Mouse (Mus musculus): ENCODE data around the gene Msh2. TPM values are rescaled to one million over a fixed set of nuclear protein-coding genes. Genes with fewer than 3 reads are reported as not detected.
A peak's percentile ranks its signal among the peaks of the same experiment; 100 is the strongest.

The Msh2 gene
- polyA plus RNA-seq, 1 experiment from 2014 or later, result 31.7 TPM

DNA sequence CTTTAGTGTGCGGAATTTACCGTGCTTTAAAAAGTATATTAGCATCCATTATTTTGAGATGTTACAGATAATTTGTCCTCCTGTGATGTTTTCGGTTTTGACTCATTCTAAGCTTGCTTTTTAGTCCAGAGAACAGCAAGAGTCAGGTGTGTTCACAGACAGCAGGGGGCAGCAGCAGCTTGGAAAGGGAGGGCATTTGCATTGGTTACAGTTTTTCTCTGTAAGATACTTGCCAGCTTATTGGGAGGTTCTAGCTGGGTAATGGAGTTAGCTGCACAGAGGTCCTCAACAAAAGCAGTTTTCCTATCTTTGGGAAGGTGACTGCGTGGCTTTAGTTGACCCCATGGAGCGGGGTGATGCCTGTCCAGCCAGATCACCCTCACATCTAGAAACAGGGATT, 19.8 kb downstream of the Msh2 start:
- ATAC-seq (ENCODE audit: low read depth), result 0 out of 2 replicates have a peak, but pooled peaks have one; percentile 33
- H3K4me1 ChIP-seq (ENCODE audit: control insufficient read depth, insufficient read depth, low read length), result no peaks in the 10 kb centered on the region
- no peaks in the 10 kb centered on the region for H3K27me3 ChIP-seq (replicated peaks; ENCODE audit: control insufficient read depth, insufficient read depth, low read length)
- no peak overlapping the region for H3K9ac ChIP-seq (ENCODE audit: low read depth, low read length)
- no peaks in the 10 kb centered on the region for H3K9me3 ChIP-seq (ENCODE audit: control insufficient read depth, low read length)
- WGBS, result 83% methylated on average over 5 of the region's 5 CpGs
- DNase-seq (ENCODE audit: low spot score), result peak; percentile 76
- H3K36me3 ChIP-seq (ENCODE audit: control insufficient read depth, insufficient read depth, low read length), result peaks cover 59% of the 10 kb centered on the region
- no peak overlapping the region for H3K4me3 ChIP-seq (ENCODE audit: low read depth, low read length)
- H3K27ac ChIP-seq (replicated peaks; ENCODE audit: low read depth, low read length), result no peak overlapping the region
- no peak overlapping the region for H3K4me2 ChIP-seq (ENCODE audit: low read depth, low read length)

DNA sequence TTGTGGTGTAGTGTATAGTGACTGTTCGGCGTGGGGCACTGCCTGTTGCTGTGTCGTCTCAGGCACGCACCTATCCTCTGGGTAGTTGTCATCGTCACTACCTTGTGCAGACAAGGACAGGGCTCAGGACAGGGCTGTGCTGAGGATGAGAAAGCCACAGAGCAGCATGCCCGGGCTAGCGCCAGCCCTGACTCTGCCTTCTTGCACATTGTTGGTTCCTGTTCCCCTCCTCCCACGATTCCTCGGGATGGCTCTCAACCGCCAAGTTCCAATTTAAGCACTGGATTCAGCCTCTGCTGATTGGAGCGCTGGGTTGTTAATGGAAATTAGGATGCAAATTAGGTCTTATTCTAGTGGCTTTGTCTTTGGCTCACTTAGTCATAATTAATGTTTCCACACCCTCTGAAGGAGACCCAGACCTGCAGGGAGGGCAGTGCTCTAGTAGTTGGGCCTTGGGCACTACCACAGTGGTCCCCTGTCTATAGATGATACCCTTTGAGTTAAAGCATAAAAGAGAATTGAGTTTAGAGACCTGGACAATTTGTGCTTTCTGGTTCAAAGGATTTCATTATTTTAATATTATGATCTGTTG, 23.8 kb downstream of the Msh2 start:
- DNase-seq (ENCODE audit: low spot score), result no peak
- ATAC-seq (ENCODE audit: low read depth), result no peak
- 93% methylated on average over 11 of the region's 11 CpGs for WGBS
- H3K4me3 ChIP-seq (ENCODE audit: low read depth, low read length), result no peak overlapping the region
- no peak overlapping the region for H3K9ac ChIP-seq (ENCODE audit: low read depth, low read length)
- H3K36me3 ChIP-seq (ENCODE audit: control insufficient read depth, insufficient read depth, low read length), result peaks cover 47% of the 10 kb centered on the region
- H3K4me2 ChIP-seq (ENCODE audit: low read depth, low read length), result no peak overlapping the region
- no peaks in the 10 kb centered on the region for H3K4me1 ChIP-seq (ENCODE audit: control insufficient read depth, insufficient read depth, low read length)
- no peaks in the 10 kb centered on the region for H3K9me3 ChIP-seq (ENCODE audit: control insufficient read depth, low read length)
- H3K27ac ChIP-seq (replicated peaks; ENCODE audit: low read depth, low read length), result no peak overlapping the region
- H3K27me3 ChIP-seq (replicated peaks; ENCODE audit: control insufficient read depth, insufficient read depth, low read length), result no peaks in the 10 kb centered on the region

DNA sequence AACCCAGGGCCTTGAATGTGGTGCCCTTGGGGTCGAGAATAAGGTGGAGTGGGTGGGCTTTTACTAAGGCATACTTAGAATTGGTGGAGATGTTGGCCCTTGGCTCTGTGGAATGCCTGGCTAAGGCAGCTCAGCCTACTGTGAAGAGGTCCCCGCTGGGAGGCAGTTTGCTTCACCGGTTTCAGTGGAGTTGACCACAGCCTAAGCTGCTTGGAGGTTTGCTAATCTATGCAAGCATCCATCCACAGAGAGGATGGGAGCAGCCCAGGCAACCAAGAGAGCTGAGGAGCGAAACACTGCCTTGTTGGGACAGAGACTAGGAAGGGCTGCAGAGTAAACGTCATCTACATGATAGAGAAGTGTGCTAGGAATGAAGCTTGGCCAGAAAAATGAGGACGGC, 24.7 kb downstream of the Msh2 start:
- no peak overlapping the region for H3K27ac ChIP-seq (replicated peaks; ENCODE audit: low read depth, low read length)
- WGBS, result 86% methylated on average over 6 of the region's 6 CpGs
- no peaks in the 10 kb centered on the region for H3K27me3 ChIP-seq (replicated peaks; ENCODE audit: control insufficient read depth, insufficient read depth, low read length)
- no peak overlapping the region for H3K9ac ChIP-seq (ENCODE audit: low read depth, low read length)
- no peaks in the 10 kb centered on the region for H3K9me3 ChIP-seq (ENCODE audit: control insufficient read depth, low read length)
- DNase-seq (ENCODE audit: low spot score) (no peak), ATAC-seq (ENCODE audit: low read depth) (no peak)
- no peak overlapping the region for H3K4me2 ChIP-seq (ENCODE audit: low read depth, low read length)
- H3K4me1 ChIP-seq (ENCODE audit: control insufficient read depth, insufficient read depth, low read length), result no peaks in the 10 kb centered on the region
- H3K36me3 ChIP-seq (ENCODE audit: control insufficient read depth, insufficient read depth, low read length), result peaks cover 48% of the 10 kb centered on the region; the same call in 1 of the 2 replicates
- H3K4me3 ChIP-seq (ENCODE audit: low read depth, low read length), result no peak overlapping the region

DNA sequence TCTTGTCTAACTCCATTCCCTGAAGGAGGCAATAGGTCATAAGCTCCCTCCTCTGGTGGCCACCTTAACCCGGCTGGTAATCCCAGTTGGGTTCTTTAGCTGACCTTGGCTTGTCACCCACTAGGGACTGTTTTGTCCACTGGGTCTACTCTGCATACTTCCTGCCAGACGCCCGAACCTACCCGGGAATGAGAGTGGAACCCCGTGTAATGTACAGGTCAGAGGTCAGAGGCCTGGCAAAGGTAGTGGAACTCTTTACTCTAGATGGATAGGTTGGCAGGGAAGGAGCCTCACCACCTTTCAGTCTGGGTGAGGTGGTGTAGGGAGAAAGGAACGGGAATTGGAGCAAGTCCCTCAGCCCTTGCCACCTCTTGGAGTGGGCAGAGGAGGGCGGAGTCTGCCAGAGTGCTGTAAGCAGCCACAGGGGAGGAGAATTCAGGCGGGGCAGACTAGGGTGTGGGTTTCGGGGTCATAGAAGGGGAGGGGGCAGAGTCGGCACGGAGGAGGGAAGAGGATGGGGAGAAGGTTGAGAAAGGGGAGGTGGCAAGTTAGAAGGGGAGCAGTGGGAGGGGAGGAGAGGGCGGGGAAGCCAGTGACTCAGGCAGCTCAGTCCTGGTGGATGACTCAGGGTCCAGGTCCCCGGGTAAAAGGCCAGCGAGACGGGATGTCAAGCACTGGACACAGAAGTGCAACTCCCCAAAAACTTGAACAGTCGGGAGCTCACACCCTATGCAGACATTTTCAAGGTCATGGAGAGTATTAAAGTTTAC, 27.1 kb downstream of the Msh2 start:
- 0 out of 2 replicates have a peak, but pooled peaks have one; percentile 18 for ATAC-seq (ENCODE audit: low read depth)
- Histone ChIP-seq H3K4me1 (ENCODE audit: control insufficient read depth, insufficient read depth, low read length) (no peaks in the 10 kb centered on the region), H3K27ac (replicated peaks; ENCODE audit: low read depth, low read length) (no peak overlapping the region), H3K9me3 (ENCODE audit: control insufficient read depth, low read length) (no peaks in the 10 kb centered on the region), H3K4me2 (ENCODE audit: low read depth, low read length) (no peak overlapping the region), H3K4me3 (ENCODE audit: low read depth, low read length) (no peak overlapping the region), H3K9ac (ENCODE audit: low read depth, low read length) (no peak overlapping the region), H3K36me3 (ENCODE audit: control insufficient read depth, insufficient read depth, low read length) (peaks cover 52% of the 10 kb centered on the region; the same call in 1 of the 2 replicates), H3K27me3 (replicated peaks; ENCODE audit: control insufficient read depth, insufficient read depth, low read length) (no peaks in the 10 kb centered on the region)
- WGBS, result 76% methylated on average over 16 of the region's 16 CpGs
- DNase-seq (ENCODE audit: low spot score), result no peak

DNA sequence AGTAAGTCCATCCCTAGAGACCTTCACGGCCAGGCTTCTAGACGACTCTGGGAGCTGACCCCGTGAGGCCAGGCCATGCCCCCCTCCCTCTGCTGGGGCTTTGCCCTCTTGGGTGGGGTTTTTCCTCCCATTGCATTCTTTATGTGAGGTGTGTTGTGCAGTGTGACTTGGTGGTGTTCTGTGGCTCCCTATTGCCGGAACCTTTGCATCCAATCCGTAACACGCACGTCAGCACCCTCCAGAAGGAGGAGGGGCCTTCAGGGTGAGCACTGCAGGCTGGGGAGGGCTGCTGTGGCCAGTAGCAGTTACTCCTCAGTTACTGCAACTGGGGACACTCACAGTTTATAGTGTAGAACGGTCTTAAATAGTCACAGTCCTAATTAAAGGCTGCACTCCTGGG, 28.0 kb downstream of the Msh2 start:
- WGBS, result 78% methylated on average over 8 of the region's 8 CpGs
- no peaks in the 10 kb centered on the region for H3K4me1 ChIP-seq (ENCODE audit: control insufficient read depth, insufficient read depth, low read length)
- no peak overlapping the region for H3K4me3 ChIP-seq (ENCODE audit: low read depth, low read length)
- H3K36me3 ChIP-seq (ENCODE audit: control insufficient read depth, insufficient read depth, low read length), result peaks cover 52% of the 10 kb centered on the region; the same call in 1 of the 2 replicates
- H3K9ac ChIP-seq (ENCODE audit: low read depth, low read length), result no peak overlapping the region
- H3K9me3 ChIP-seq (ENCODE audit: control insufficient read depth, low read length), result no peaks in the 10 kb centered on the region
- ATAC-seq (ENCODE audit: low read depth), result no peak
- H3K27me3 ChIP-seq (replicated peaks; ENCODE audit: control insufficient read depth, insufficient read depth, low read length), result no peaks in the 10 kb centered on the region
- DNase-seq (ENCODE audit: low spot score), result no peak
- H3K27ac ChIP-seq (replicated peaks; ENCODE audit: low read depth, low read length), result no peak overlapping the region
- no peak overlapping the region for H3K4me2 ChIP-seq (ENCODE audit: low read depth, low read length)

DNA sequence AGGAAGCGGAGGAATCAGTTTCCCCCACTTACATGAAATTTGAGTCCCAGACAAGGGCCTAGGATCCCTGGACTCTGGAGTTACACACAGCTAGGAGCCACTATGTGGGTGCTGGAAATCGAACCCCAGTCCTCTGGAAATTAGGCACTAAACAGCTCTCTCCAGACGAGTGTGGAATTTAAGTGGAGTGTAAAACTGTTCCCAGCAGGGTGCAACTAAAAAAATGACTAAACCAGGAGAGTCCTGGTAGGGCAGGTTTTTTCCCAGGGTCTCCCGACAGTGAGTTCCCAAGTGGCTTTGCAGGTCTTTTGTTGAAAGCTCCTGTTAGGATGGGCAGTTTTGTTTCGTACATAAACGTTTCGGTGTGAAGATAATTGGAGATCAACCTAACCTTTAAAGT, 52.6 kb downstream of the Msh2 start:
- H3K27me3 ChIP-seq (replicated peaks; ENCODE audit: control insufficient read depth, insufficient read depth, low read length), result no peaks in the 10 kb centered on the region
- H3K4me1 ChIP-seq (ENCODE audit: control insufficient read depth, insufficient read depth, low read length), result no peaks in the 10 kb centered on the region
- no peak overlapping the region for H3K4me2 ChIP-seq (ENCODE audit: low read depth, low read length)
- DNase-seq (ENCODE audit: low spot score), result no peak
- no peak for ATAC-seq (ENCODE audit: low read depth)
- no peak overlapping the region for H3K27ac ChIP-seq (replicated peaks; ENCODE audit: low read depth, low read length)
- H3K36me3 ChIP-seq (ENCODE audit: control insufficient read depth, insufficient read depth, low read length), result peaks cover 46% of the 10 kb centered on the region
- no peak overlapping the region for H3K4me3 ChIP-seq (ENCODE audit: low read depth, low read length)
- H3K9ac ChIP-seq (ENCODE audit: low read depth, low read length), result no peak overlapping the region
- WGBS, result 87% methylated on average over 7 of the region's 7 CpGs
- H3K9me3 ChIP-seq (ENCODE audit: control insufficient read depth, low read length), result no peaks in the 10 kb centered on the region

DNA sequence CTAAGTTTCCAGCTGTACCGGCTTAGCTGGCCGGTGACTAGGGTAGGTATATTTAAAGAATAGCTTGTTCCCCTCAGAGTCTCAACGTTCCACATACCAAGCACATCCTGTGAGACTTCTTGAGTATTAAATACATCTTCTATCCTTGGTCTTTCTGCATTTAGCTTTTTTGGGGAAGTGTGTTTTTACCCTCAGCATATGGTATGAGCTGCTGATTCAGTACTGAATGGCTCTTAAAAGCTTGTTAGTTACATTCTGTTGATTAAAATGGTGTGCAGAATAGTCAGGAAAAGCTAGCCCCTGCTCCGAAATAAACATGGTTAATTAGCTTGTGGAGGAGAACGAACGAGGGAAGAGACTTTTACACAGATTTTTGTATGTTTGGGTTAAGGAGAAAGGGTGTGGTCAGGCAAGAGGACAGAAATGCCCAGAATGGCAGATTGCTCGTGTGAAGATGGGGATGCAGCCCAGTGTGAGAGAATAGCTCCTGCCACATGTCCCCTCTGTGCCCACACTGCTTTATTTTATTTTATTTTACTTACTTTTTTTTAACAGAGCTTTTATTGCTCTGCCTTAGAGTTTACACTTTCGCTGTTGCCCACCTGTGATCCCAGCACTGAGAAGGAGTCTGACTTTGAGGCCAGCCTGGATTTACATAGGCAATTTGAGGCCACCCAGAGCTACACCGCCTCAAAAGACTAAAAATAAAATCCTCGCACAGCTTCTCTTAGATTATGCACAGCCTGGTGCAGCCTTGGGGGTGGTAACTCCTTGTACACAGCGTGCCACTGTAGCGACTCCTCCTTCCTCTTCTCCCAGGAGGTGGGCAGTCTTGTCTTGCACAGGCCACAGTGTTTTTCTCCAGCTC, 54.6 kb downstream of the Msh2 start:
- 89% methylated on average over 12 of the region's 12 CpGs for WGBS
- ATAC-seq (ENCODE audit: low read depth) (no peak), DNase-seq (ENCODE audit: low spot score) (no peak)
- Histone ChIP-seq H3K27ac (replicated peaks; ENCODE audit: low read depth, low read length) (no peak overlapping the region), H3K36me3 (ENCODE audit: control insufficient read depth, insufficient read depth, low read length) (peaks cover 35% of the 10 kb centered on the region), H3K9ac (ENCODE audit: low read depth, low read length) (no peak overlapping the region), H3K4me3 (ENCODE audit: low read depth, low read length) (no peak overlapping the region), H3K4me1 (ENCODE audit: control insufficient read depth, insufficient read depth, low read length) (no peaks in the 10 kb centered on the region), H3K4me2 (ENCODE audit: low read depth, low read length) (no peak overlapping the region), H3K27me3 (replicated peaks; ENCODE audit: control insufficient read depth, insufficient read depth, low read length) (no peaks in the 10 kb centered on the region), H3K9me3 (ENCODE audit: control insufficient read depth, low read length) (no peaks in the 10 kb centered on the region)

DNA sequence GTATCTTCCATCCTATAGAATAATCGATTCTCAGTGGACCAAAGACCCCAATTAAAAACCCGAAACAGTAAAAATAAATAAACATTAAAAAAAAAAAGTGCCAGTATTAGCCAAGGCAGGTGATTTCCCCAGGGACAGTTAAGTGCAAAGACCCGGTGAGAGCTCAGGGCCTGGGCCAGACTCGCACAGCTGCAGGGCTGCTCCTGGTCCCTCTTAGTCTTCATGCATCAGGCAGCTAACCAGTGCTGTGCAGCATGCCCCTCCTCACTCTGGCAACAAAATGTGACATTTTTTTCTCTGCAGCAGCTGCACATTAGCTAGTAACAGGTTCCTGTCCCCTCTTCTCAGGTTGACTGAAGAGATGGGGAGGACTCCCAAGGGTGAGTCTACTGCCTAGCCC, 59.8 kb downstream of the Msh2 start:
- H3K9ac ChIP-seq (ENCODE audit: low read depth, low read length), result no peak overlapping the region
- no peaks in the 10 kb centered on the region for H3K27me3 ChIP-seq (replicated peaks; ENCODE audit: control insufficient read depth, insufficient read depth, low read length)
- WGBS, result 66% methylated on average over 4 of the region's 4 CpGs
- no peak overlapping the region for H3K27ac ChIP-seq (replicated peaks; ENCODE audit: low read depth, low read length)
- no peak overlapping the region for H3K4me2 ChIP-seq (ENCODE audit: low read depth, low read length)
- H3K9me3 ChIP-seq (ENCODE audit: control insufficient read depth, low read length), result no peaks in the 10 kb centered on the region
- DNase-seq (ENCODE audit: low spot score) (no peak), ATAC-seq (ENCODE audit: low read depth) (no peak)
- H3K36me3 ChIP-seq (ENCODE audit: control insufficient read depth, insufficient read depth, low read length), result no peaks in the 10 kb centered on the region
- no peaks in the 10 kb centered on the region for H3K4me1 ChIP-seq (ENCODE audit: control insufficient read depth, insufficient read depth, low read length)
- H3K4me3 ChIP-seq (ENCODE audit: low read depth, low read length), result no peak overlapping the region

All from embryonic facial prominence, embryonic 14.5 days (tissue).